Mouse (Mus musculus): Measurements from ENCODE around the gene Mettl7b. TPM values are rescaled to one million over a fixed set of nuclear protein-coding genes. Genes with fewer than 3 reads are reported as not detected.
A peak's percentile ranks its signal among the peaks of the same experiment; 100 is the strongest.

Gene Mettl7b
- polyA plus RNA-seq, 1 experiment from 2014 or later, result not detected

GRCm38 (mm10) chr10:128916665-128917064, 44.1 kb downstream of the Mettl7b start:
- H3K36me3 ChIP-seq (ENCODE audit: control insufficient read depth, insufficient read depth, low read length), result peaks cover 64% of the 10 kb centered on the region

DNA sequence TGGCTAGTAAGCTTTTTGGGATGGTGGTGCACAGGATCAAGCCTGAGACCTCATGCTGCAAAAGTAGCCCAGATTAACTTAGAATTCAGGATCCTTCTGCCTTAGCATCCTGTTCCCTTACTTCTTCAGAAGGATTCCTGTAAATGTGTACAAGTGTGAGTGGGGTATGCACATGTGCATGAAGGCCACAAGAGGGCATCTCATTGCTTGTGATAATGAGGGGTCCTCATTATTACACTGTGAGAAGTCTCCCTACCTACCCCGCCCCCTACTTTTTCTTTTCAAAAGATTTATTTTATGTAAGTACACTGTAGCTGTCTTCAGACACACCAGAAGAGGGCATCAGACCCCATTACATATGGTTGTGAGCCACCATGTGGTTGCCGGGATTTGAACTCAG, 45.2 kb downstream of the Mettl7b start:
- Histone ChIP-seq H3K4me1 (ENCODE audit: control insufficient read depth in 2 of 2, insufficient read depth in 2 of 2, low read length in 2 of 2) (peaks cover 6 to 35% of the 10 kb centered on the region in 2 experiments; a peak in 2 of 4 replicates), H3K9me3 (ENCODE audit: control insufficient read depth, low read length) (no peaks in the 10 kb centered on the region), H3K4me2 (ENCODE audit: low read length) (no peak overlapping the region), H3K9ac (ENCODE audit: low read length) (no peak overlapping the region), H3K27ac (replicated peaks in 1 of 2; ENCODE audit: control insufficient read depth in 1 of 2, insufficient read depth in 1 of 2, low read depth in 2 of 2, low read length in 2 of 2) (no peak overlapping the region), H3K4me3 (ENCODE audit: control insufficient read depth in 1 of 2, insufficient read depth in 1 of 2, low read depth in 1 of 2, low read length in 2 of 2) (no peak overlapping the region), H3K36me3 (ENCODE audit: control insufficient read depth, insufficient read depth, low read length) (peaks cover 70% of the 10 kb centered on the region), H3K27me3 (ENCODE audit: control insufficient read depth, insufficient read depth, low read length) (no peaks in the 10 kb centered on the region)
- 84% methylated on average over 2 of the region's 2 CpGs for WGBS
- ATAC-seq (ENCODE audit: insufficient number of reproducible peaks, insufficient read depth, low FRiP score, low read depth), result no peak

More at GRCm38 (mm10) chr10:128916665-128917064, 44.1 kb downstream of the Mettl7b start:
- Histone ChIP-seq H3K9me3 (ENCODE audit: control insufficient read depth, low read length) (no peaks in the 10 kb centered on the region), H3K4me1 (ENCODE audit: control insufficient read depth in 2 of 2, insufficient read depth in 2 of 2, low read length in 2 of 2) (peaks cover 1 to 31% of the 10 kb centered on the region in 2 experiments; a peak in 3 of 4 replicates), H3K27me3 (ENCODE audit: control insufficient read depth, insufficient read depth, low read length) (no peaks in the 10 kb centered on the region), H3K4me2 (ENCODE audit: low read length) (no peak overlapping the region), H3K9ac (ENCODE audit: low read length) (no peak overlapping the region), H3K27ac (replicated peaks in 1 of 2; ENCODE audit: control insufficient read depth in 1 of 2, insufficient read depth in 1 of 2, low read depth in 2 of 2, low read length in 2 of 2) (no peak overlapping the region), H3K4me3 (ENCODE audit: control insufficient read depth in 1 of 2, insufficient read depth in 1 of 2, low read depth in 1 of 2, low read length in 2 of 2) (no peak overlapping the region)
- ATAC-seq (ENCODE audit: insufficient number of reproducible peaks, insufficient read depth, low FRiP score, low read depth), result no peak
- 88% methylated on average over 3 of the region's 3 CpGs for WGBS

- H3K27ac ChIP-seq (replicated peaks in 1 of 2; ENCODE audit: control insufficient read depth in 1 of 2, insufficient read depth in 1 of 2, low read depth in 2 of 2, low read length in 2 of 2), result no peak overlapping the region
- no peak overlapping the region for H3K4me3 ChIP-seq (ENCODE audit: control insufficient read depth in 1 of 2, insufficient read depth in 1 of 2, low read depth in 1 of 2, low read length in 2 of 2)
- no peaks in the 10 kb centered on the region for H3K27me3 ChIP-seq (ENCODE audit: control insufficient read depth, insufficient read depth, low read length)
- H3K36me3 ChIP-seq (ENCODE audit: control insufficient read depth, insufficient read depth, low read length), result peaks cover 65% of the 10 kb centered on the region
- H3K4me2 ChIP-seq (ENCODE audit: low read length), result no peak overlapping the region
- no peak for ATAC-seq (ENCODE audit: insufficient number of reproducible peaks, insufficient read depth, low FRiP score, low read depth)
- no peaks in the 10 kb centered on the region for H3K9me3 ChIP-seq (ENCODE audit: control insufficient read depth, low read length)
- no peak overlapping the region for H3K9ac ChIP-seq (ENCODE audit: low read length)
- 84% methylated on average over 12 of the region's 12 CpGs for WGBS
- peaks cover 11 to 33% of the 10 kb centered on the region in 2 experiments for H3K4me1 ChIP-seq (ENCODE audit: control insufficient read depth in 2 of 2, insufficient read depth in 2 of 2, low read length in 2 of 2)
Observed at GRCm38 (mm10) chr10:128913696-128914095, 47.1 kb downstream of the Mettl7b start.

- Histone ChIP-seq H3K36me3 (ENCODE audit: control insufficient read depth, insufficient read depth, low read length) (peaks cover 62% of the 10 kb centered on the region), H3K4me1 (ENCODE audit: control insufficient read depth in 2 of 2, insufficient read depth in 2 of 2, low read length in 2 of 2) (peaks cover 11 to 31% of the 10 kb centered on the region in 2 experiments), H3K27ac (replicated peaks in 1 of 2; ENCODE audit: control insufficient read depth in 1 of 2, insufficient read depth in 1 of 2, low read depth in 2 of 2, low read length in 2 of 2) (no peak overlapping the region), H3K9ac (ENCODE audit: low read length) (no peak overlapping the region), H3K4me2 (ENCODE audit: low read length) (no peak overlapping the region), H3K9me3 (ENCODE audit: control insufficient read depth, low read length) (no peaks in the 10 kb centered on the region), H3K27me3 (ENCODE audit: control insufficient read depth, insufficient read depth, low read length) (no peaks in the 10 kb centered on the region), H3K4me3 (ENCODE audit: control insufficient read depth in 1 of 2, insufficient read depth in 1 of 2, low read depth in 1 of 2, low read length in 2 of 2) (no peak overlapping the region)
- WGBS, result 6% methylated on average over 5 of the region's 5 CpGs
- no peak for ATAC-seq (ENCODE audit: insufficient number of reproducible peaks, insufficient read depth, low FRiP score, low read depth)
Observed at GRCm38 (mm10) chr10:128913219-128913618, 47.6 kb downstream of the Mettl7b start.

DNA sequence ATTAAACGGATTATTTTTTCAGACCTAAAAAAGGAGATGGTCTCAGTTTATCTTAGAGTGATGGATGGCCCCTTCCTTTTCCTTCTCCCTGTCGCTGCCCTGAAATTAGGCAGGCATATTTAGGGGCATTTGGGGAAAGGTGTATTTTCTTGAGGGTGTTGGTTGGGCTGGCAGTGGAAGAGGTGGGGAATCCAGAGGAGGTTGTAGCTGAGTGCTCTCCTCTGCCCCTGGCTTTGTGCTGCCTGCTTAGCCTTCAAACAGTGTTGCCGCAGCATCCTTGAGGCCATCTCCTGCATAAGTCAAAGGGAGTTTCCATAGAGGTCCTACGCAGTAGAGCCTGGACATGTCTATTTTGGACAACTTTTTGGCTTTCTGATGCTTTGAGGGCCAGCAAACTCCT, 48.0 kb downstream of the Mettl7b start:
- no peak overlapping the region for H3K4me3 ChIP-seq (ENCODE audit: control insufficient read depth in 1 of 2, insufficient read depth in 1 of 2, low read depth in 1 of 2, low read length in 2 of 2)
- H3K4me1 ChIP-seq (ENCODE audit: control insufficient read depth in 2 of 2, insufficient read depth in 2 of 2, low read length in 2 of 2), result peaks cover 11 to 29% of the 10 kb centered on the region in 2 experiments
- no peaks in the 10 kb centered on the region for H3K9me3 ChIP-seq (ENCODE audit: control insufficient read depth, low read length)
- 0 out of 4 replicates have a peak overlapping the region, but pooled peaks of 1 of the 2 experiments have one; percentile 17 for H3K27ac ChIP-seq (replicated peaks in 1 of 2; ENCODE audit: control insufficient read depth in 1 of 2, insufficient read depth in 1 of 2, low read depth in 2 of 2, low read length in 2 of 2)
- H3K9ac ChIP-seq (ENCODE audit: low read length), result no peak overlapping the region
- H3K36me3 ChIP-seq (ENCODE audit: control insufficient read depth, insufficient read depth, low read length), result peaks cover 58% of the 10 kb centered on the region
- no peak for ATAC-seq (ENCODE audit: insufficient number of reproducible peaks, insufficient read depth, low FRiP score, low read depth)
- no peaks in the 10 kb centered on the region for H3K27me3 ChIP-seq (ENCODE audit: control insufficient read depth, insufficient read depth, low read length)
- no peak overlapping the region for H3K4me2 ChIP-seq (ENCODE audit: low read length)
- WGBS, result 76% methylated on average over 4 of the region's 4 CpGs

DNA sequence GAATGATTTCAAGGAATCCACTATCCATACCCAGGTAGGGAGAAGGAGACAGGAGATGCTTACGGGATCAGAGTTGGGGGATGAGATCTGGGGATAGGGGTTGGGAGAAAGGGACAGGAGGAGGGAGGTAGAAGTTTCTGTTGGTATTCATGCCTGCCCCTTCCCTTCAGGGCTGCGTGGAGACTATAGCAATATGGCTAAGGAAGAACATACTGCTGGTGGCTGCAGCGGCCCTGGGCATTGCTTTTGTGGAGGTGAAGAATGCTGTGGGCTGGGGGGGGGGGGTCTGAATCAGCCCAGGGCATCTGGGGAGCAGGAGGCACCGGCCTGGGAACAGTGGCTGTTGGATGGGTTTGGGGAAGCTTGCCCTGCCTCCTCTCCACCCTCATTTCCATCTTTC, 48.5 kb downstream of the Mettl7b start:
- no peaks in the 10 kb centered on the region for H3K27me3 ChIP-seq (ENCODE audit: control insufficient read depth, insufficient read depth, low read length)
- peaks cover 11 to 29% of the 10 kb centered on the region in 2 experiments for H3K4me1 ChIP-seq (ENCODE audit: control insufficient read depth in 2 of 2, insufficient read depth in 2 of 2, low read length in 2 of 2)
- no peak overlapping the region for H3K27ac ChIP-seq (replicated peaks in 1 of 2; ENCODE audit: control insufficient read depth in 1 of 2, insufficient read depth in 1 of 2, low read depth in 2 of 2, low read length in 2 of 2)
- H3K9ac ChIP-seq (ENCODE audit: low read length), result no peak overlapping the region
- H3K9me3 ChIP-seq (ENCODE audit: control insufficient read depth, low read length), result no peaks in the 10 kb centered on the region
- ATAC-seq (ENCODE audit: insufficient number of reproducible peaks, insufficient read depth, low FRiP score, low read depth), result no peak
- H3K36me3 ChIP-seq (ENCODE audit: control insufficient read depth, insufficient read depth, low read length), result peaks cover 53% of the 10 kb centered on the region
- WGBS, result 86% methylated on average over 4 of the region's 4 CpGs
- H3K4me3 ChIP-seq (ENCODE audit: control insufficient read depth in 1 of 2, insufficient read depth in 1 of 2, low read depth in 1 of 2, low read length in 2 of 2), result no peak overlapping the region
- no peak overlapping the region for H3K4me2 ChIP-seq (ENCODE audit: low read length)

GRCm38 (mm10) chr10:128911430-128911829, 49.4 kb downstream of the Mettl7b start:
- H3K4me3 ChIP-seq (ENCODE audit: control insufficient read depth in 1 of 2, insufficient read depth in 1 of 2, low read depth in 1 of 2, low read length in 2 of 2), result peak overlapping the region in 1 of 2 experiments; percentile 92; a peak in 2 of 4 replicates
- H3K4me1 ChIP-seq (ENCODE audit: control insufficient read depth in 2 of 2, insufficient read depth in 2 of 2, low read length in 2 of 2), result peaks cover 11 to 29% of the 10 kb centered on the region in 2 experiments
- H3K4me2 ChIP-seq (ENCODE audit: low read length), result peak overlapping the region; percentile 80
- no peak overlapping the region for H3K27ac ChIP-seq (replicated peaks in 1 of 2; ENCODE audit: control insufficient read depth in 1 of 2, insufficient read depth in 1 of 2, low read depth in 2 of 2, low read length in 2 of 2)
- no peaks in the 10 kb centered on the region for H3K9me3 ChIP-seq (ENCODE audit: control insufficient read depth, low read length)
- H3K9ac ChIP-seq (ENCODE audit: low read length), result 0 out of 2 replicates have a peak overlapping the region, but pooled peaks have one; percentile 99
- no peaks in the 10 kb centered on the region for H3K27me3 ChIP-seq (ENCODE audit: control insufficient read depth, insufficient read depth, low read length)
- peaks cover 44% of the 10 kb centered on the region for H3K36me3 ChIP-seq (ENCODE audit: control insufficient read depth, insufficient read depth, low read length)
- no peak for ATAC-seq (ENCODE audit: insufficient number of reproducible peaks, insufficient read depth, low FRiP score, low read depth)
- 81% methylated on average over 6 of the region's 6 CpGs for WGBS

Measured in heart, embryonic 14.5 days (tissue).